23 mouse cellular contexts compared by ENCODE assay signal in the genomic region with DNA sequence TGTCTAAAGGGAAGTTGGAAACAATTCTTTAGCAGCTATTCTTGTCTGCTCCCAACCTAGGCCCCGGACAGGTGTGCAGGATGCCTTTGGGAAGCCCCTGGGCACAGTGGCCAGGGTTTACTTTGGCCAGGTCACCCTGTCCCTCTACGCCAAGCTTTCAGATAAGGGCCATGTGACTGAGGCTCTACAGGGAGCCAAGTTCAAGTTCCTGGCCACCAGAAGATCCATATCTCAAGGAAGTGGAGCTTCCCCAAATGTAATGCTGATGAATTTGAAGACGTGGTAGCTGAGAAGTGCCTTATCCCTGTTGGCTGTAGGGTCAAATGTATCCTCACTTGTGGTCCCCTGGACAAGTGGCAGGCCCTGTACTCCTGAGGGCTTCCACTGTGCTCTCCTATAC.
"Had no signal": no experiment of that assay in that cellular context is flagged by ENCODE, and none has a peak within 500 bp of the region (broad histone marks: within the 10 kb centered on the region; RNA-seq: fewer than 3 reads in every experiment).

No protein-coding gene starts in this region.

- DNase-seq: gastrocnemius, postnatal 14 days; gastrocnemius, postnatal 36 days; heart, adult 11 months; heart, adult 2 months; heart, postnatal 14 days; heart, postnatal 36 days; kidney, adult 18-20 months; kidney, adult 8-10 months; kidney, postnatal 10 days; kidney, postnatal 25 days; kidney, postnatal 4 days; left cerebral cortex, postnatal 4 days had no signal

- H3K27ac ChIP-seq: heart, adult 2 months; heart, embryonic 13.5 days; heart, embryonic 15.5 days; hindbrain, embryonic 13.5 days; hindbrain, embryonic 15.5 days; hindbrain, postnatal 0 days; layer of hippocampus, adult 2 months; left cerebral cortex, adult 2 months; limb, embryonic 13.5 days; limb, embryonic 15.5 days; liver, embryonic 12.5 days; liver, embryonic 14.5 days had no signal

- H3K9ac ChIP-seq: heart, embryonic 13.5 days; heart, embryonic 15.5 days; hindbrain, embryonic 13.5 days; hindbrain, embryonic 15.5 days; limb, embryonic 13.5 days; limb, embryonic 15.5 days; liver, embryonic 12.5 days; liver, embryonic 14.5 days had no signal

- H3K27me3 ChIP-seq: limb, embryonic 15.5 days had no signal

- H3K4me3 ChIP-seq: heart, adult 2 months; heart, embryonic 13.5 days; heart, embryonic 15.5 days; hindbrain, embryonic 13.5 days; hindbrain, embryonic 15.5 days; layer of hippocampus, adult 2 months; left cerebral cortex, adult 2 months; limb, embryonic 13.5 days; limb, embryonic 15.5 days; liver, embryonic 12.5 days had no signal

- H3K36me3 ChIP-seq: heart, embryonic 13.5 days; heart, embryonic 15.5 days; hindbrain, embryonic 13.5 days; hindbrain, embryonic 15.5 days; limb, embryonic 13.5 days; limb, embryonic 15.5 days; liver, embryonic 12.5 days had no signal

- H3K9me3 ChIP-seq: heart, embryonic 13.5 days; heart, embryonic 15.5 days; hindbrain, embryonic 13.5 days; hindbrain, embryonic 15.5 days; limb, embryonic 13.5 days; limb, embryonic 15.5 days; liver, embryonic 12.5 days had no signal
